Mouse (Mus musculus): Measurements from ENCODE around the gene Sema3d.

DNA sequence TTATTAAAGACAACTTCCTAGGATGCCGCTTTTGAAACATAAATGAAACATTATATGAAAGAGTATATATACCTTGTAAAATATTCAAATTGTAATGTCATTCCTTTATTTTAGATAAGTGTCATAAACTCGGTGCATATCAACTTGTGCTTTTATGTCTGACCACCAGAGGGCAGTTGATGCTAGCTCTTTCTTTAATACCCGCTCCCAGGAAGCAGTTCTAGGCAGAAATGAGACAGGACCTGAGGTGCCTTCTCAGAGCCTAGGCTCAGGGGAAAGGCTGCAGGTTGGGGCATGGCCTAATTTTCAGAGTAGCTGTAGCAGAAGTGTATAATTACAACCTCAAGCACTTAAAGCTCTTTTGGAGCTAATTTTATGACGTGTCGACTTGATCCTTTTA is 179.0 kb downstream of the Sema3d start:
- TF ChIP-seq CTCF (IDR thresholded peaks at IDR 0.05; ENCODE audit: low read depth, low read length) (peak; percentile 33; the same call in 1 of the 2 replicates), GATA1 (IDR thresholded peaks at IDR 0.05; ENCODE audit: borderline replicate concordance, low read length) (no peak)
